Mouse (Mus musculus) stomach, postnatal 0 days (tissue): Measurements from ENCODE around the gene Bmp5. TPM values are rescaled to one million over a fixed set of nuclear protein-coding genes. Genes with fewer than 3 reads are reported as not detected.

Source experiments
- ATAC-seq: fragments of 200-750 bp; cut with Nextera tagmentation; 2 replicates; pipeline ENCODE4 v1.8.0; 2017; ENCODE audit not compliant: low FRiP score, low TSS enrichment
- DNase-seq: peaks from one replicate; pipeline ENCODE4 v3.0.0-alpha.2; 2016; ENCODE audit warnings: low spot score
- H3K27ac ChIP-seq: fragments of 300-500 bp; sonication (generic); replicated peaks from 2 replicates; pipeline ENCODE4 v1.5.1; 2014; ENCODE audit warnings: mild to moderate bottlenecking, control low read depth
- H3K27me3 ChIP-seq: fragments of 300-500 bp; sonication (generic); 2 replicates; pipeline ENCODE4 v1.6.1; 2014; ENCODE audit warnings: low read length; ENCODE audit not compliant: control insufficient read depth, insufficient read depth
- H3K36me3 ChIP-seq: fragments of 300-500 bp; sonication (generic); 2 replicates; pipeline ENCODE4 v1.6.1; 2014; ENCODE audit warnings: low read length, mixed read lengths; ENCODE audit not compliant: control insufficient read depth, insufficient read depth
- H3K4me1 ChIP-seq: fragments of 300-500 bp; sonication (generic); replicated peaks from 2 replicates; pipeline ENCODE4 v1.6.1; 2014; ENCODE audit warnings: antibody characterized with exemption; ENCODE audit not compliant: control insufficient read depth, insufficient read depth
- H3K4me2 ChIP-seq: fragments of 300-500 bp; sonication (generic); replicated peaks from 2 replicates; pipeline ENCODE4 v1.6.1; 2014; ENCODE audit warnings: low read depth, mild to moderate bottlenecking, control low read depth, moderate library complexity
- H3K4me3 ChIP-seq: fragments of 300-500 bp; sonication (generic); 2 replicates; pipeline ENCODE4 v1.5.1; 2014; ENCODE audit warnings: low read depth, low read length, control low read depth
- H3K9ac ChIP-seq: fragments of 300-500 bp; sonication (generic); 2 replicates; pipeline ENCODE4 v1.6.1; 2014; ENCODE audit warnings: mild to moderate bottlenecking, low read length, control low read depth, mixed read lengths
- H3K9me3 ChIP-seq: fragments of 300-500 bp; sonication (generic); 2 replicates; pipeline ENCODE4 v1.6.1; 2016; ENCODE audit warnings: low read length; ENCODE audit not compliant: control insufficient read depth
- CTCF ChIP-seq: IDR thresholded peaks from 2 replicates; pipeline ENCODE4 v1.5.1; 2016; ENCODE audit warnings: antibody characterized with exemption, low read depth, mild to moderate bottlenecking, moderate library complexity
- EP300 ChIP-seq: optimal IDR thresholded peaks from 2 replicates; pipeline ENCODE3; 2016; ENCODE audit warnings: antibody characterized with exemption
- WGBS: fragments of 180-500 bp; shearing (Covaris S2); extraction: QIAGEN DNeasy Blood & Tissue Kit; methylation state at CpG from one replicate; pipeline ENCODE4 v1.1.7; 2014; 5-methylcytosine and 5-hydroxymethylcytosine counted together
- microRNA-seq: library from miRNA; unstranded; fragments of <30 nt; microRNA quantifications from one replicate; pipeline ENCODE4, GENCODE M21; 2016
- polyA plus RNA-seq: library from polyadenylated mRNA; unstranded; fragments of >200 nt; fragmentation: Nextera tagmentation; extraction: Ambion mirVana; gene quantifications from 2 replicates; pipeline ENCODE4 v1.2.1, GENCODE M21; 2015

Bmp5 gene
- polyA plus RNA-seq, 1 experiment from 2014 or later, result 4.6 TPM

DNA sequence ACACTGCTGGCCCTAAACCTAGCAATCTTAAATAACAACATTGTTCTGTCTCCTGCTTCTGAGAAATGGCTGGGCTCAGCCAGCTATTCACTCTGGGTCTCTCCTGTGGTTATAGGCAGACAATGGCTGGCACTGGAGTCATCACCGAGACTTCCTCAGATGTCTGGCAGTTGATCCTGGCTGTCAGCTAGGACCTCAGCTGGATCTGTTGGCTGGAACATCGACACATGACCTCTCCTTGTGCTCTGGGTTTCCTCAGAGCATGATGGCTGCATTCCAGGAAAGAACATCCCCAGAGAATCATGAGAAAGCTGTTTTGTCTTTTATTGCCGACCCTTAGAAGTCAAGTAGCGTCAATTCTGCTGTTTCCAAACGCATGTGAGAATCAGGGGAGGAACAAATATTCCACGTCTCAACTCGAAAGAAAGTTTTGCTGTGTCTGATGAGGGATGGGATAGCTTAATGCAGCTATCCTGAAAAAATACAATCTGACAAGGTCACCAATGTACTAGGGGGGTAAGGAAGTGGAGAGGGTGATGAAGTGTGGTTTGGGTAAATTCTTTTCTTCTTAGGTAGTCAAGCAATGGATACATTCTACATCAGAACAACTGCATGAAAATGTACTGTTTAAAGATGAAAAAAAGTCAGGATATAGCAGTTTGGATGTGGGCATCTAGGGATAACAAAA lies 135.1 kb downstream of the Bmp5 start:
- no peaks in the 10 kb centered on the region for H3K27me3 ChIP-seq
- H3K4me3 ChIP-seq, result no peak overlapping the region
- no peak overlapping the region for H3K9ac ChIP-seq
- WGBS, result 31% methylated on average over 7 of the region's 7 CpGs
- TF ChIP-seq EP300, result no peak
- no peak for TF ChIP-seq CTCF
- no peaks in the 10 kb centered on the region for H3K36me3 ChIP-seq
- no peaks in the 10 kb centered on the region for H3K9me3 ChIP-seq
- no peak overlapping the region for H3K27ac ChIP-seq
- H3K4me2 ChIP-seq, result no peak overlapping the region
- ATAC-seq (no peak), DNase-seq (no peak)
- no peaks in the 10 kb centered on the region for H3K4me1 ChIP-seq

DNA sequence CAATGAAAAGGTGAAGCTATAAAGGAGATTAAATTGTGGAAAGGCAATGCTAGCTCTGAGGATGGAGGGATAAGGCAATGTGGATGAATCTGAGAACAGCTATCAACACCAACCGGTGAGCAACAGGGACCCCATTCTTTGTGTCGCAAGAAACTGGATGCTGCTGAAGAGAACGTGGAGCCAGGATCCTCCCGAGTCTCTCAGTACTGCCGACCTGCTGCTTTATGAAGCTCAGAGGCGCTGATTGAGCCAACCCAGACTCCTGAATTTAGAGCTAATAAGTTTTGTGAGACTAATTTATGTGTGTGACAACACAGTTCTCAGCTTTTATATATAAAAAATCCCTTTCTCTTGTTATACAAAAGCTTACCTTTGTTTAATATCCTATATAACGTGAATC lies 136.4 kb downstream of the Bmp5 start:
- no peaks in the 10 kb centered on the region for H3K4me1 ChIP-seq
- no peak for ATAC-seq
- WGBS, result 62% methylated on average over 7 of the region's 7 CpGs
- H3K27me3 ChIP-seq, result no peaks in the 10 kb centered on the region
- H3K4me3 ChIP-seq, result no peak overlapping the region
- H3K9ac ChIP-seq, result no peak overlapping the region
- H3K9me3 ChIP-seq, result no peaks in the 10 kb centered on the region
- no peak overlapping the region for H3K4me2 ChIP-seq
- no peak overlapping the region for H3K27ac ChIP-seq
- H3K36me3 ChIP-seq, result no peaks in the 10 kb centered on the region
- no peak for DNase-seq
- TF ChIP-seq CTCF (no peak), EP300 (no peak)

DNA sequence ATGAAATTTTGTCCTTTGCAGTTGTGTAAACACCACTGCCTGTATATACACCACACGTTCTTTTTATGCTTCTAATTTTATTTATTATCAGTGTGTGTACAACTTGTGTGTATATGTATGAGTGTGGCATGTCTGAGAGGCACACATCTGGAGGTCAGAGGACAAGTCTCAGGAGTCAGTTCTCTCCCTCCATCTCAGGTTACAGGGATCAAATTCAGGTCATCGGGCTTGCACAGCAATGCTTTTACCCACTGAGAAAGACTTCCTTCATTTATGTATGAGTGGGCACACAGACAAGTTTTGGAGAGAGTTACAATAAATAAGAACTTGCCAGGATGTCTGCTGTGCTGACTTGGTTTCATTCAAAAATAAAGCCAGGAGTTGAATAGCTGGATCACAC lies 140.9 kb downstream of the Bmp5 start:
- DNase-seq (no peak), ATAC-seq (no peak)
- no peaks in the 10 kb centered on the region for H3K9me3 ChIP-seq
- H3K9ac ChIP-seq, result no peak overlapping the region
- TF ChIP-seq EP300 (no peak), CTCF (no peak)
- H3K4me2 ChIP-seq, result no peak overlapping the region
- no peaks in the 10 kb centered on the region for H3K36me3 ChIP-seq
- 13% methylated on average over 2 of the region's 2 CpGs for WGBS
- no peak overlapping the region for H3K4me3 ChIP-seq
- H3K27ac ChIP-seq, result no peak overlapping the region
- no peaks in the 10 kb centered on the region for H3K27me3 ChIP-seq
- H3K4me1 ChIP-seq, result no peaks in the 10 kb centered on the region

DNA sequence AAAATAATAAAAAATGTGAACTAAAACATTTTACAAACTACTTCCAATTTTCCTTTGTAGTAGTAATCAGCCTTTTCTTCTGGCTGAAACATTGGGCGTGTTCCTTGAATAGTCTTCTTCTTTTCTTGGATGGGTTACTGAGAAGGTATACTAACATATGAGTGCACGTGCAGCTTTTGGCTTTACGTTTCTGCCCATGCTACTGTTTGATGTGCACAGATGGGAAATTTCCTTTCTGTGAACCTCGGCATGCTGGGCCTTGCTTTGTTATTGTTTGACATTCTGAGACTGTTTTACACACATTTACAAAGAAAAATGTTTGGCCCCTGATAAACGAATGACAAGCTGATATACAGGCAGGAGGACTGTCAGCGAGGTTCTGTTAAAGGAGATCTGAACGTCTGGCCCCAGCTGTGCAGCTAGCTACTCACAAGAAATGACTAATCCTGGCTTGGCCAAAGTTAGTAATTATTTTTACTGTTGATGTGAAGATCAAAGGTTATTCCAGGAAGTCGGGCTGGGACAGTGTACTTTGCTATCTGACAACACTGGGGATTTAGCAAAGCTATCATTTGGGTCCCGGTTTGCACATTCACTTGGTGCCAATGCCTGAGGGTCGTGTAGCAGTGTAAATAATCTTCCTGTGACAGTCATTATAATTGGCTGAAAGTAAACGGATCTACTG lies 152.2 kb downstream of the Bmp5 start:
- no peaks in the 10 kb centered on the region for H3K4me1 ChIP-seq
- no peak overlapping the region for H3K27ac ChIP-seq
- ATAC-seq (no peak), DNase-seq (no peak)
- no peak overlapping the region for H3K9ac ChIP-seq
- H3K4me3 ChIP-seq, result no peak overlapping the region
- TF ChIP-seq EP300, result no peak
- TF ChIP-seq CTCF, result no peak
- H3K9me3 ChIP-seq, result no peaks in the 10 kb centered on the region
- no peaks in the 10 kb centered on the region for H3K27me3 ChIP-seq
- WGBS, result 12% methylated on average over 11 of the region's 11 CpGs
- H3K4me2 ChIP-seq, result no peak overlapping the region
- H3K36me3 ChIP-seq, result no peaks in the 10 kb centered on the region

DNA sequence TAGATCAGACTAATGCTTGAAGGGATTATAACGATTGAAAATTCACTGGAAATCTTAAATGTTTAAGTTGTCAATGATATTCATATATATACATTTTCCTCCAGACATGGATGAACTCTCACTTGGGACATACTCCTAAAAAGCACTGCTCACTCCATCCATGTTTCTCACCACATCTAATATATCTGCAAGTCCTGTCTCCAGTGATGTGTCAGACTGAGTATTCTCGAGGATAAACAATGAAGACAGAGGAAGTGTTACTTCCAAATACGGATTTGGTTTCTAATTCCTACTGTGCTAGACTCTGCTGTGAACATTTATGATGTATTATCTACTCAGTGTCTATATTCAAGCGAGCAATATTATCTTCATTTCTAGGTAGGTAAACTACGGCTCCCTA lies 152.9 kb downstream of the Bmp5 start:
- no peak overlapping the region for H3K27ac ChIP-seq
- DNase-seq, result no peak
- H3K4me1 ChIP-seq, result no peaks in the 10 kb centered on the region
- no peak overlapping the region for H3K4me3 ChIP-seq
- TF ChIP-seq EP300 (no peak), CTCF (no peak)
- H3K4me2 ChIP-seq, result no peak overlapping the region
- no peaks in the 10 kb centered on the region for H3K27me3 ChIP-seq
- no peak overlapping the region for H3K9ac ChIP-seq
- 34% methylated on average over 5 of the region's 5 CpGs for WGBS
- no peaks in the 10 kb centered on the region for H3K36me3 ChIP-seq
- no peaks in the 10 kb centered on the region for H3K9me3 ChIP-seq
- ATAC-seq, result no peak

DNA sequence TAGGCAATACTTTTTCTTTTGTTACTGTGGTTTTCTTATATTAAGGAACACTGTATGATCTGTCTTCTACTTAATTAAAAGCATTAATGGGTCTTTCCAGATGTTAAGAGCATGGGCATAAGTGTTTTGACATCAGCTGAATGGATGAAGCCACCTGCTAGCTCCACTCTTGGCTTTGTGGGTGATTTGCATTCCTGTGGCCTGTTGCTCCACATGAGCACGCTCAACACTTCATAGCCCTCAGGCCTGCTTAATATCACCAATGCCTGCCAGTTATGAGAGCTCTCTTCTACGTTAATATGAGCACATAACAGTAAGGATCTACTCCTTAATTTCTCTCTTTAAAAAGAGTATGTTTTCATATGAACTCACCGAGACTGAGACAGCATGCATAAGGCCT lies 169.5 kb downstream of the Bmp5 start:
- H3K27ac ChIP-seq, result no peak overlapping the region
- 53% methylated on average over 3 of the region's 3 CpGs for WGBS

More for the DNA sequence above, 169.5 kb downstream of the Bmp5 start:
- Histone ChIP-seq H3K4me1 (no peaks in the 10 kb centered on the region), H3K4me2 (no peak overlapping the region), H3K27me3 (no peaks in the 10 kb centered on the region), H3K9me3 (no peaks in the 10 kb centered on the region), H3K9ac (no peak overlapping the region), H3K4me3 (no peak overlapping the region), H3K36me3 (no peaks in the 10 kb centered on the region)
- no peak for DNase-seq
- ATAC-seq, result no peak
- TF ChIP-seq EP300 (no peak), CTCF (no peak)

Small RNA genes lying within 50 kb of the gene (microRNA-seq; reads per million reads assigned to microRNA genes)
- not detected for gene Gm44355

Other genes starting within 250 kb of the Bmp5 start
- 109 and 111 TPM in 2 replicates for gene Tmod3, start 215.7 kb upstream of the Bmp5 start, polyA plus RNA-seq
- 11.3 and 11.9 TPM in 2 replicates for gene Tmod2, start 164.0 kb upstream of the Bmp5 start, polyA plus RNA-seq
- 30.3 and 32.2 TPM in 2 replicates for gene Lysmd2, start 149.6 kb upstream of the Bmp5 start, polyA plus RNA-seq
- 5.1 and 5.6 TPM in 2 replicates for gene Scg3, start 91.3 kb upstream of the Bmp5 start, polyA plus RNA-seq
- gene Hmgcll1, start 239.5 kb downstream of the Bmp5 start, polyA plus RNA-seq, result 1.0 and 1.2 TPM in 2 replicates